Mouse (Mus musculus) thymus, postnatal 0 days (tissue): ENCODE results near the gene Raver1. TPM values are rescaled to one million over a fixed set of nuclear protein-coding genes. Genes with fewer than 3 reads are reported as not detected.

Experiments used
- DNase-seq: peaks from one replicate; pipeline ENCODE4 v3.0.0-alpha.2; 2015; ENCODE audit warnings: low spot score
- polyA plus RNA-seq: library from polyadenylated mRNA; unstranded; fragments of >200 nt; fragmentation: Nextera tagmentation; extraction: Ambion mirVana; gene quantifications from 2 replicates; pipeline ENCODE4 v1.2.1, GENCODE M21; 2015

Raver1 gene
- polyA plus RNA-seq, 1 experiment from 2014 or later: 33.2 TPM

- no peak for DNase-seq
Measured at GRCm38 (mm10) chr9:21043563-21043962, 48.2 kb downstream of the Raver1 start.

- no peak for DNase-seq
Measured at GRCm38 (mm10) chr9:21041308-21041707, 50.5 kb downstream of the Raver1 start.

- no peak for DNase-seq
Measured at GRCm38 (mm10) chr9:21039779-21040178, 52.0 kb downstream of the Raver1 start.

GRCm38 (mm10) chr9:21037481-21037891 lies 54.3 kb downstream of the Raver1 start:
- no peak for DNase-seq

GRCm38 (mm10) chr9:21036666-21037065 lies 55.1 kb downstream of the Raver1 start:
- DNase-seq: no peak

GRCm38 (mm10) chr9:21036161-21036560 lies 55.6 kb downstream of the Raver1 start:
- no peak for DNase-seq

GRCm38 (mm10) chr9:21035586-21035985 lies 56.2 kb downstream of the Raver1 start:
- no peak for DNase-seq

- DNase-seq: peak; percentile 9
Measured at GRCm38 (mm10) chr9:21034481-21035085, 57.2 kb downstream of the Raver1 start.

GRCm38 (mm10) chr9:21033136-21033535 lies 58.7 kb downstream of the Raver1 start:
- peak; percentile 66 for DNase-seq

GRCm38 (mm10) chr9:21032491-21032890 lies 59.3 kb downstream of the Raver1 start:
- no peak for DNase-seq

GRCm38 (mm10) chr9:21031896-21032351 lies 59.9 kb downstream of the Raver1 start, which contains the start of gene Icam5:
Gene Icam5, plus strand, starts transcription at chr9:21032073.
- peak; percentile 19 for DNase-seq

GRCm38 (mm10) chr9:21031251-21031895 lies 60.4 kb downstream of the Raver1 start:
- DNase-seq: peak; percentile 50

GRCm38 (mm10) chr9:21030781-21031250 lies 61.0 kb downstream of the Raver1 start:
- peak; percentile 92 for DNase-seq

GRCm38 (mm10) chr9:21030055-21030600 lies 61.7 kb downstream of the Raver1 start:
- DNase-seq: peak; percentile 18

- peak; percentile 73 for DNase-seq
Measured at GRCm38 (mm10) chr9:21029291-21030054, 62.3 kb downstream of the Raver1 start, which contains the start of gene Icam4. Gene Icam4, plus strand, starts transcription at chr9:21029373.

- no peak for DNase-seq
Measured at GRCm38 (mm10) chr9:21028560-21029110, 63.2 kb downstream of the Raver1 start.

- DNase-seq: no peak
Measured at GRCm38 (mm10) chr9:21027774-21028290, 64.0 kb downstream of the Raver1 start.

- DNase-seq: no peak
Measured at GRCm38 (mm10) chr9:21026849-21027248, 65.0 kb downstream of the Raver1 start.

GRCm38 (mm10) chr9:21025258-21025810 lies 66.5 kb downstream of the Raver1 start:
- no peak for DNase-seq
